Mouse (Mus musculus) ovary, adult 10 weeks (tissue): ENCODE data around the gene Prps1. TPM values are rescaled to one million over a fixed set of nuclear protein-coding genes. Genes with fewer than 3 reads are reported as not detected.

ENCODE experiments used
- polyA plus RNA-seq: library from polyadenylated mRNA; stranded (reverse); fragments of 350-450 nt; fragmentation: Illumina TruSeq; extraction: RNeasy Lipid Tissue Mini Kit (QIAGEN cat#74804); gene quantifications from one replicate; pipeline ENCODE4 v1.2.3, GENCODE M21; 2014

The Prps1 gene
- 81.9 TPM for polyA plus RNA-seq

DNA sequence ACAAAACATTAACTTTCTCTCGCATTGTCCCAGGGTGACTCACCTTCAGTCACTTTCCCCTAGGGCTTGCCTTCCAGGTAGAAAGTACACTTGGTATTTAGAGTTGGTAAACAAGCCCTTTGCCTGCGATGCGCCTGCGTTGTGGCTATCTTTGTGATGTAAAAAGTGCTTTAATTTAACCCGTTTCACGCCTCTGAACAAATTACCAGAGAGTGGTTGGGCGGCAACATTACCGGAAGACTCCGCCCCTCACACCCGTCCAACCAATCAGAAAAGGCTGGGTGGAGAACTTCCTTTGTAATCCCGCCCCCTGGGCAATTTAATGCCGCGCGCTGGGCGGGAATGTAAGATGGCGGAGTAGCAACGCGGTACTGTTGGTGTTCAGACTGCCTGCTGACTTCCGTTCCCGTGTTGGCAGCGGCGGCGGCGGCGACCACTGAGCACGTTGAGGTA is at the start of gene Prps1:
Prps1 (plus strand) TSS at position 335 of the 453 bp plus-strand sequence.

Other genes with a start within 250 kb of the Prps1 start
- not detected for gene Frmpd3, start 114.3 kb upstream of the Prps1 start, polyA plus RNA-seq
- 113 TPM for gene Tsc22d3, start 144.0 kb downstream of the Prps1 start, polyA plus RNA-seq
- gene Mid2, start 208.0 kb downstream of the Prps1 start, polyA plus RNA-seq, result 58.9 TPM